In genomic region chr19:28465779-28466178, GRCm38 (mm10) we compare ENCODE assay signal across 27 mouse cellular contexts.
DNase-seq lines count a peak whose midpoint lies in the region; ATAC-seq lines count a peak whose summit lies in the region.
"Had no signal": no experiment of that assay in that cellular context is flagged by ENCODE, and none has a peak within 500 bp of the region (broad histone marks: within the 10 kb centered on the region; RNA-seq: fewer than 3 reads in every experiment).

No protein-coding gene starts in this region.

- WGBS in heart, embryonic 10.5 days, result 33% methylated on average over 5 of the region's 5 CpGs
- WGBS in heart, embryonic 12.5 days, result 33% methylated on average over 5 of the region's 5 CpGs
- WGBS in intestine, embryonic 14.5 days, result 34% methylated on average over 5 of the region's 5 CpGs
- 47% methylated on average over 5 of the region's 5 CpGs for WGBS in intestine, embryonic 15.5 days
- WGBS in embryonic facial prominence, embryonic 10.5 days, result 72% methylated on average over 5 of the region's 5 CpGs

- no peaks in the 10 kb centered on the region for H3K9me3 ChIP-seq in heart, embryonic 10.5 days
- H3K9me3 ChIP-seq in heart, embryonic 12.5 days (replicated peaks), result no peaks in the 10 kb centered on the region
- H3K9me3 ChIP-seq in intestine, embryonic 14.5 days (ENCODE audit: control insufficient read depth, low read length), result no peaks in the 10 kb centered on the region
- no peaks in the 10 kb centered on the region for H3K9me3 ChIP-seq in intestine, embryonic 15.5 days
- no peaks in the 10 kb centered on the region for H3K9me3 ChIP-seq in embryonic facial prominence, embryonic 10.5 days
- H3K9me3 ChIP-seq: embryonic facial prominence, embryonic 13.5 days; embryonic facial prominence, embryonic 15.5 days; forebrain, embryonic 10.5 days; forebrain, embryonic 12.5 days; G1E had no signal

- H3K27ac ChIP-seq in heart, embryonic 10.5 days, result peak overlapping the region; percentile 36; the same call in 1 of the 2 replicates
- H3K27ac ChIP-seq in heart, embryonic 12.5 days (ENCODE audit: poor library complexity, severe bottlenecking), result peak overlapping the region; percentile 26
- H3K27ac ChIP-seq in intestine, embryonic 14.5 days (ENCODE audit: low read depth), result no peak overlapping the region
- H3K27ac ChIP-seq in intestine, embryonic 15.5 days, result no peak overlapping the region
- H3K27ac ChIP-seq in embryonic facial prominence, embryonic 10.5 days (replicated peaks), result no peak overlapping the region
- H3K27ac ChIP-seq: embryonic facial prominence, embryonic 13.5 days; embryonic facial prominence, embryonic 15.5 days; forebrain, embryonic 10.5 days; forebrain, embryonic 12.5 days had no signal

- H3K9ac ChIP-seq in heart, embryonic 12.5 days, result no peak overlapping the region
- H3K9ac ChIP-seq in intestine, embryonic 14.5 days (ENCODE audit: low read length), result no peak overlapping the region
- no peak overlapping the region for H3K9ac ChIP-seq in intestine, embryonic 15.5 days
- H3K9ac ChIP-seq: embryonic facial prominence, embryonic 13.5 days; embryonic facial prominence, embryonic 15.5 days; forebrain, embryonic 12.5 days had no signal

- H3K36me3 ChIP-seq in heart, embryonic 10.5 days, result no peaks in the 10 kb centered on the region
- H3K36me3 ChIP-seq in heart, embryonic 12.5 days, result no peaks in the 10 kb centered on the region
- no peaks in the 10 kb centered on the region for H3K36me3 ChIP-seq in intestine, embryonic 14.5 days (ENCODE audit: control insufficient read depth, insufficient read depth, low read length)
- H3K36me3 ChIP-seq in intestine, embryonic 15.5 days, result no peaks in the 10 kb centered on the region
- no peaks in the 10 kb centered on the region for H3K36me3 ChIP-seq in embryonic facial prominence, embryonic 10.5 days (replicated peaks)
- H3K36me3 ChIP-seq: embryonic facial prominence, embryonic 13.5 days; embryonic facial prominence, embryonic 15.5 days; forebrain, embryonic 10.5 days; forebrain, embryonic 12.5 days; G1E had no signal

- H3K27me3 ChIP-seq in heart, embryonic 10.5 days (ENCODE audit: insufficient read depth, poor library complexity, severe bottlenecking), result no peaks in the 10 kb centered on the region
- H3K27me3 ChIP-seq in heart, embryonic 12.5 days (replicated peaks), result no peaks in the 10 kb centered on the region
- no peaks in the 10 kb centered on the region for H3K27me3 ChIP-seq in intestine, embryonic 14.5 days (replicated peaks; ENCODE audit: control insufficient read depth, insufficient read depth, low read length)
- H3K27me3 ChIP-seq in intestine, embryonic 15.5 days (replicated peaks), result no peaks in the 10 kb centered on the region
- H3K27me3 ChIP-seq in embryonic facial prominence, embryonic 10.5 days (replicated peaks; ENCODE audit: low read depth, poor library complexity, severe bottlenecking), result 0 out of 2 replicates have a peak, but pooled peaks cover 8% of the 10 kb centered on the region
- H3K27me3 ChIP-seq: CH12.LX; embryonic facial prominence, embryonic 13.5 days; embryonic facial prominence, embryonic 15.5 days; Patski had no signal

- no peak overlapping the region for H3K4me3 ChIP-seq in heart, embryonic 10.5 days
- no peak overlapping the region for H3K4me3 ChIP-seq in heart, embryonic 12.5 days
- no peak overlapping the region for H3K4me3 ChIP-seq in intestine, embryonic 14.5 days (ENCODE audit: low read depth, low read length)
- H3K4me3 ChIP-seq in intestine, embryonic 15.5 days (replicated peaks), result no peak overlapping the region
- H3K4me3 ChIP-seq in embryonic facial prominence, embryonic 10.5 days, result no peak overlapping the region
- H3K4me3 ChIP-seq: embryonic facial prominence, embryonic 13.5 days; embryonic facial prominence, embryonic 15.5 days; erythroblast, embryonic 14.5 days; forebrain, embryonic 10.5 days; forebrain, embryonic 12.5 days had no signal

- DNase-seq in heart, embryonic 10.5 days (ENCODE audit: low spot score), result peak; percentile 74
- DNase-seq in heart, adult 8-10 months (ENCODE audit: low spot score), result no peak
- DNase-seq in heart, adult 18-20 months, result no peak
- peak; percentile 62 for DNase-seq in intestine, embryonic 14.5 days (ENCODE audit: low spot score)
- DNase-seq in embryonic facial prominence, embryonic 10.5 days (ENCODE audit: low spot score), result peak; percentile 32
- DNase-seq: adrenal gland, adult 8-10 months; adrenal gland, postnatal 14 days; adrenal gland, postnatal 36 days; B cell, adult 2 months; cerebellum, adult 11-12 months; cerebellum, adult 2 months; cerebellum, adult 9-10 months; cerebellum, postnatal 10 days; cerebellum, postnatal 25 days had no signal

- no peak for ATAC-seq in heart, embryonic 12.5 days (ENCODE audit: insufficient number of reproducible peaks, low FRiP score)
- ATAC-seq in intestine, embryonic 14.5 days (replicated peaks; ENCODE audit: low FRiP score, low TSS enrichment, low read depth), result peak; percentile 40; the same call in 1 of the 2 replicates
- ATAC-seq in intestine, embryonic 15.5 days, result no peak
- ATAC-seq: activated CD4-positive, CD25-positive, alpha-beta regulatory T cell, adult 4 months; CD4-positive, CD25-positive, alpha-beta regulatory T cell, adult 4 months; forebrain, embryonic 14.5 days; Patski had no signal

- no peak overlapping the region for H3K4me2 ChIP-seq in heart, embryonic 12.5 days
- no peak overlapping the region for H3K4me2 ChIP-seq in intestine, embryonic 14.5 days (ENCODE audit: low read length)
- no peak overlapping the region for H3K4me2 ChIP-seq in intestine, embryonic 15.5 days (replicated peaks)
- H3K4me2 ChIP-seq: embryonic facial prominence, embryonic 13.5 days; embryonic facial prominence, embryonic 15.5 days; forebrain, embryonic 12.5 days had no signal

- peaks cover 19% of the 10 kb centered on the region for H3K4me1 ChIP-seq in heart, embryonic 10.5 days
- H3K4me1 ChIP-seq in heart, embryonic 12.5 days (replicated peaks), result peaks cover 17% of the 10 kb centered on the region
- no peaks in the 10 kb centered on the region for H3K4me1 ChIP-seq in intestine, embryonic 14.5 days (replicated peaks; ENCODE audit: control insufficient read depth, insufficient read depth, low read length)
- H3K4me1 ChIP-seq in intestine, embryonic 15.5 days (replicated peaks), result no peaks in the 10 kb centered on the region
- H3K4me1 ChIP-seq in embryonic facial prominence, embryonic 10.5 days, result peaks cover 9% of the 10 kb centered on the region; the same call in 1 of the 2 replicates

Comparison
In these comparisons a context has a peak if more than half of its experiments do, and no peak if none do; other contexts are left out.
1. DNase-seq: peak in heart, embryonic 10.5 days (single experiment), intestine, embryonic 14.5 days (single experiment) and embryonic facial prominence, embryonic 10.5 days (single experiment); none in heart, adult 8-10 months (single experiment) and heart, adult 18-20 months (0 of 2).
2. H3K27ac ChIP-seq: peak in heart, embryonic 10.5 days (single experiment) and heart, embryonic 12.5 days (single experiment); none in intestine, embryonic 14.5 days (single experiment), intestine, embryonic 15.5 days (single experiment) and embryonic facial prominence, embryonic 10.5 days (single experiment).